Mouse (Mus musculus): ENCODE measurements around the gene Fnip2. TPM values are rescaled to one million over a fixed set of nuclear protein-coding genes. Genes with fewer than 3 reads are reported as not detected.
A peak's percentile ranks its signal among the peaks of the same experiment; 100 is the strongest.

Gene Fnip2
- total and polyA plus RNA-seq, 2 experiments from 2014 or later, result 6.9 to 30.3 TPM

DNA sequence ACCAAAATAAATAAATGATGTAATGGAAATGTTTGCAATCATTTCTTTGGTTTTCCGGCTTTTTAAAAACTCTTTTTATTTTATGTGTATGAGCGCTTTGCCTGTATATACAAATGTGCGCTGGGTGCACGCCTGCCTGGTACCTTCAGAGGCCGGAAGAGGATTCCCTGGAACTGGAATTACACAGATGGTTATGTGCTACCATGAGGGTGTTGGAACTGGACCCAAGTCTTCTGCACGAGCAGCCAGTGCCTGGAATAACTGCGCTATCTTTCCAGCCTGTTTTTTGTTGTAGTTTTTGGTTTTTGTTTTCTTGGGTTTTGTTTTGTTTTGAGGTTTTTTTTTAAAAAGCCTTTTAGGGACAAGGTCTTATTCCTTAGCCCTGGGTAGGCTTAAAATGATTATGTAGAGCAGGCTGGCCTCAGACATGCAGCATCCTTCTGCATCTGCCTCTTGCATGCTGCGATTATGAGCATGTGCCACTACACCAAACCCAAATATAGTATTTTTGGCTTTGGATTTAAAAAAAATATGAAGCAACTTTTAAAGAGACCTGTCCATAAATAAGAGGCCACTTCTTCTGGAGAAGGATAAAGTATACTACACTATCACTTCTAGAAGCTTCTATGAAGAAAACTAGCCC lies 17.7 kb downstream of the Fnip2 start:
- 94% methylated on average over 8 of the region's 8 CpGs for WGBS
- ATAC-seq (ENCODE audit: low FRiP score), result no peak
- Histone ChIP-seq H3K27me3 (ENCODE audit: insufficient read depth, low read length) (no peaks in the 10 kb centered on the region), H3K4me3 (ENCODE audit: low read depth, low read length) (no peak overlapping the region), H3K9ac (replicated peaks; ENCODE audit: low read length, poor library complexity, severe bottlenecking) (no peak overlapping the region), H3K4me1 (ENCODE audit: insufficient read depth, low read length) (no peaks in the 10 kb centered on the region), H3K4me2 (ENCODE audit: low read depth, low read length, poor library complexity, severe bottlenecking) (no peak overlapping the region), H3K27ac (ENCODE audit: low read depth, low read length) (no peak overlapping the region), H3K36me3 (ENCODE audit: insufficient read depth, low read length) (no peaks in the 10 kb centered on the region), H3K9me3 (ENCODE audit: low read length) (no peaks in the 10 kb centered on the region)
- TF ChIP-seq CTCF (IDR thresholded peaks at IDR 0.05), result no peak
- no peak for DNase-seq (ENCODE audit: low spot score)

DNA sequence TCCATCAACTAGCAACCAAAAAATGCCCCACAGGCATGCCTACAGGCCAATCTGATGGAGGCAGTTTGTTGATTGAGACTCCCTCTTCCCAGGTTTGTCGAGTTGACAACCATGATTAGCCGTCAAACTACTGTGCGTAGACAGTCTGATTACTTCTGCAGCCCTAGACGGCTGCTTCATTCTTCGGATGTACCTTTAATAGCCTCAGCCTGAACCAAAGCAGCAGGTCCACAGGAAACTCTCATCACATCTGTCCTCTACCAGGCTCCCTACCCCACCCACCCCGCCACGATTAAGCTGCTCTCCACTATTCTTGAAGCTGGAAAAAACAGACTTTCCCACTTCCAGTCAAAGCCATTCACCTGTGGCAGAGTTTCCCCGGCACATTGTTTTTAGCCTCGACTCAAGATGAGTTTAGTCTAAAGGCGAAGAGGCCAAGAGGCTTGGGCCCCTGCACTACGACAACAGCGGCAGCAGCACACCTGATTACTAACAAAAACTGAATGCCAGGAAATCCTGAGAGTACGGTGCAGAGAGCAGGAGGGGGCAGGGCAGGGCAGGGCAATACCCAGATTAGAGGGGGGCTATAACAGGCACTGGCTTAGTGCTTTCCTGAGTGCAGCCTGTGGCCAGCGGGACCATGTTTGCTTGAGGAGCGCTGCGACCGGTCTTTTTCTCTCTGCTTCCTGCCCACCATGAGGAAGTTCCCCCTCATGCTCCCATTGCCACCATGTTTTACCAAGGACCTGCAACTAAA lies 18.7 kb downstream of the Fnip2 start:
- Histone ChIP-seq H3K27me3 (ENCODE audit: insufficient read depth, low read length) (no peaks in the 10 kb centered on the region), H3K27ac (ENCODE audit: low read depth, low read length) (no peak overlapping the region), H3K4me1 (ENCODE audit: insufficient read depth, low read length) (no peaks in the 10 kb centered on the region), H3K4me3 (ENCODE audit: low read depth, low read length) (no peak overlapping the region), H3K9me3 (ENCODE audit: low read length) (no peaks in the 10 kb centered on the region), H3K9ac (replicated peaks; ENCODE audit: low read length, poor library complexity, severe bottlenecking) (no peak overlapping the region), H3K4me2 (ENCODE audit: low read depth, low read length, poor library complexity, severe bottlenecking) (no peak overlapping the region), H3K36me3 (ENCODE audit: insufficient read depth, low read length) (no peaks in the 10 kb centered on the region)
- no peak for ATAC-seq (ENCODE audit: low FRiP score)
- no peak for TF ChIP-seq CTCF (IDR thresholded peaks at IDR 0.05)
- 82% methylated on average over 17 of the region's 17 CpGs for WGBS
- DNase-seq (ENCODE audit: low spot score), result no peak

DNA sequence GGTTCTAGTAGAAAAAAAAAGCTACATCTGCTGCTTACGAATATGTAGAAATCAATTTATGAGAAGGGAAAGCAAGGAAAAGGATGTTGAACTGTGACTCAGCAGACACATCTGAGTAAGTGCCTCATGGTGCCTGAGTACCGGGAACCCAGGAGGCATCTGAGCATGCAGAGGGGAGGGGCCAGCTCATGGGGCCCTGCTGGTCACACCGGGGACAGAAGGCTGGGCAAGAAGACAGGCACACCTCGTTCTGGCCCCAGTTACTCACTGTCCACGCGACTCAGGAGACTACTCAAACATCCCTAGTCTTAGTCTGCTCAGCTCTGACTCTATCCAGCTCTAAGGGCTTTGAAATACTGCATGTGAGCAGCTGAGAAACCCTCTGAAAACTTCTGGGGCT lies 25.0 kb downstream of the Fnip2 start:
- 41% methylated on average over 6 of the region's 6 CpGs for WGBS
- H3K4me1 ChIP-seq (ENCODE audit: insufficient read depth, low read length), result no peaks in the 10 kb centered on the region
- TF ChIP-seq CTCF (IDR thresholded peaks at IDR 0.05), result no peak
- H3K9me3 ChIP-seq (ENCODE audit: low read length), result no peaks in the 10 kb centered on the region
- no peak overlapping the region for H3K27ac ChIP-seq (ENCODE audit: low read depth, low read length)
- no peaks in the 10 kb centered on the region for H3K27me3 ChIP-seq (ENCODE audit: insufficient read depth, low read length)
- H3K9ac ChIP-seq (replicated peaks; ENCODE audit: low read length, poor library complexity, severe bottlenecking), result 0 out of 2 replicates have a peak overlapping the region, but pooled peaks have one; percentile 19
- DNase-seq (ENCODE audit: low spot score) (no peak), ATAC-seq (ENCODE audit: low FRiP score) (no peak)
- H3K4me2 ChIP-seq (ENCODE audit: low read depth, low read length, poor library complexity, severe bottlenecking), result no peak overlapping the region
- 0 out of 2 replicates have a peak, but pooled peaks cover 2% of the 10 kb centered on the region for H3K36me3 ChIP-seq (ENCODE audit: insufficient read depth, low read length)
- no peak overlapping the region for H3K4me3 ChIP-seq (ENCODE audit: low read depth, low read length)

DNA sequence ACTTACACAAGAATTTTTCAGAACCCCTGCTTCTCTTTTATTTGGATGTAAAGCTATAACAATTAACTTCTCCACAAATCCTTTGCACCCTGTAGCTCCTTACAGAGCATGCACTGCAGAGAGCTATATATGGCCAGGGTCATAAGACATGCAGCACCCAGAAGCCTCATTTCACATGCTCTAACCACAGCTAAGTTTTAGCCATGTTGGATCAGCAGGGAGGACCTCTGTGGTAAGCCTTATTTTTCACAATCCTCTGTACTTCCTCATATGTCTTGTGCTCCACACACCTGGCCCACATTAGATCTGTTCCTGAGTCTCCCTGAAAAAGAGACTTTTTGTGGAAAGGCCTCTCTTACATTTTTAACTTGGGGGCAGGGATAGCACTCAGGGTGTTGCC lies 27.9 kb downstream of the Fnip2 start:
- ATAC-seq (ENCODE audit: low FRiP score), result no peak
- TF ChIP-seq CTCF (IDR thresholded peaks at IDR 0.05), result no peak
- H3K9me3 ChIP-seq (ENCODE audit: low read length), result no peaks in the 10 kb centered on the region
- no peak for DNase-seq (ENCODE audit: low spot score)
- H3K27ac ChIP-seq (ENCODE audit: low read depth, low read length), result no peak overlapping the region
- H3K4me2 ChIP-seq (ENCODE audit: low read depth, low read length, poor library complexity, severe bottlenecking), result no peak overlapping the region
- no peak overlapping the region for H3K4me3 ChIP-seq (ENCODE audit: low read depth, low read length)
- H3K27me3 ChIP-seq (ENCODE audit: insufficient read depth, low read length), result no peaks in the 10 kb centered on the region
- H3K36me3 ChIP-seq (ENCODE audit: insufficient read depth, low read length), result 0 out of 2 replicates have a peak, but pooled peaks cover 2% of the 10 kb centered on the region
- H3K9ac ChIP-seq (replicated peaks; ENCODE audit: low read length, poor library complexity, severe bottlenecking), result no peak overlapping the region
- H3K4me1 ChIP-seq (ENCODE audit: insufficient read depth, low read length), result no peaks in the 10 kb centered on the region

DNA sequence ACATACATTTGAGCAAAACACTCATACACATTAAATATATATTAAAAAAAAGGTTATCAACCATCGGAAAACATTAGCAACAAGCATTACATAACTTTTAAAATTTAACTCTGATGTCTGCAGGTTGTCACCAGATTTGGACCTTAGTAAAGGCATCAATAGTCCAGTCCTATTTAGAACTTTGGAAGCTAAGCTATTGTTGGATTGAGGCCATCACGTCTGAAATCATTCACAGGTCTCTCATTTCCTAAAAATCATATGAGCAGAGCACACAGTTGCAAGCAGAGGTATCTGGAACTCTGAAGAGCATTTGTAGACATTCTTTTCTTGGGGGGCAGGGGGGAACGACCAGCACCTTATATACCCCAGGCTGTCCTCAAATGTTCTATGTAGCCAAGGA lies 28.5 kb downstream of the Fnip2 start:
- ATAC-seq (ENCODE audit: low FRiP score), result no peak
- WGBS, result 90% methylated on average over 3 of the region's 3 CpGs

DNA sequence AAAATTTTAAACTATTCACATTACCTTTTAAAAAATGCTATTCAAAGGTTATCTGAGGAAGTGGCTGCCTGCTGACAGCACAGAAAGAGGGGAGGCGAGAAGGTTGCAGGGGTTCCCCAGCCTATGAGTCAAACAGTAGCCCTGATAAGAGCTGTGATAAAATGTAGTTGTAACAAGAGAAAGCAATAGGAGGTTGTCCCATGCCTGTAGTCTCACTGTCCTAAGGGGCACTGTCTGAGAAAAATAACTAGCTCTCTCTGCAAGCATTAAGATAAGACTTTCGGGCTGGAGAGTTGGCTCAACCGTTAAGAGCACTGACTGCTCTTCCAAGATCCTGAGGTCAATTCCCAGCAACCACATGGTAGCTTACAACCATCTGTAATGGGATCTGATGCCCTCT lies 29.3 kb downstream of the Fnip2 start:
- TF ChIP-seq CTCF (IDR thresholded peaks at IDR 0.05), result no peak
- no peaks in the 10 kb centered on the region for H3K9me3 ChIP-seq (ENCODE audit: low read length)
- H3K9ac ChIP-seq (replicated peaks; ENCODE audit: low read length, poor library complexity, severe bottlenecking), result no peak overlapping the region
- H3K4me2 ChIP-seq (ENCODE audit: low read depth, low read length, poor library complexity, severe bottlenecking), result no peak overlapping the region
- ATAC-seq (ENCODE audit: low FRiP score), result no peak
- DNase-seq (ENCODE audit: low spot score), result no peak
- no peaks in the 10 kb centered on the region for H3K4me1 ChIP-seq (ENCODE audit: insufficient read depth, low read length)
- H3K27me3 ChIP-seq (ENCODE audit: insufficient read depth, low read length), result no peaks in the 10 kb centered on the region
- no peak overlapping the region for H3K27ac ChIP-seq (ENCODE audit: low read depth, low read length)
- H3K36me3 ChIP-seq (ENCODE audit: insufficient read depth, low read length), result 0 out of 2 replicates have a peak, but pooled peaks cover under 1% of the 10 kb centered on the region
- WGBS, result 88% methylated on average over 3 of the region's 3 CpGs
- no peak overlapping the region for H3K4me3 ChIP-seq (ENCODE audit: low read depth, low read length)

More for the DNA sequence above, 28.5 kb downstream of the Fnip2 start:
- Histone ChIP-seq H3K4me1 (ENCODE audit: insufficient read depth, low read length) (no peaks in the 10 kb centered on the region), H3K27me3 (ENCODE audit: insufficient read depth, low read length) (no peaks in the 10 kb centered on the region), H3K9ac (replicated peaks; ENCODE audit: low read length, poor library complexity, severe bottlenecking) (no peak overlapping the region), H3K36me3 (ENCODE audit: insufficient read depth, low read length) (0 out of 2 replicates have a peak, but pooled peaks cover 2% of the 10 kb centered on the region), H3K9me3 (ENCODE audit: low read length) (no peaks in the 10 kb centered on the region), H3K27ac (ENCODE audit: low read depth, low read length) (no peak overlapping the region), H3K4me3 (ENCODE audit: low read depth, low read length) (no peak overlapping the region), H3K4me2 (ENCODE audit: low read depth, low read length, poor library complexity, severe bottlenecking) (no peak overlapping the region)
- no peak for DNase-seq (ENCODE audit: low spot score)
- TF ChIP-seq CTCF (IDR thresholded peaks at IDR 0.05), result no peak

All from midbrain, postnatal 0 days (tissue).